Mouse (Mus musculus): ENCODE data around the gene Cacna2d3. TPM values are rescaled to one million over a fixed set of nuclear protein-coding genes. Genes with fewer than 3 reads are reported as not detected.

Gene Cacna2d3
- total and polyA plus RNA-seq, 3 experiments = 0.11 TPM; not detected in 2

DNA sequence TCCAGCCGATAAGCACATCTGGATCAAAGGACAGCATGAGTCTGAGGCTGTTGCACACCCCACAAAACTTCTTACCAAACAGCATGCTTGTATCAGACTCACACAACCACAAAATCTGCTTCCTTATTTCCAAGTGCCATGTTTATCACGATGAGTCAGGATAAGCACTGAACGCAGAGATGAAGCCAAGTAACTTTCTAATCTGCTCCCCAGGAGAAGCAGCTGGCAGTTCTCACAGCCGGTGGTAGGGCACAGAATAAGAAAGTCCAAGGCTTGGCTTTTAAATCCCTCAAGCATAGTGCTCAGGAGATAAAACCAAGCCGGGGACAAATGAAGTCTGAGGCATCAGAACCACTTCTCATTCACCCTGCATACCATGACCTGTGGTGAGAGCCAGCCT, 146.1 kb downstream of the Cacna2d3 start:
- ATAC-seq (ENCODE audit: extremely low read depth, insufficient number of reproducible peaks, low FRiP score, poor library complexity, severe bottlenecking) = no peak
- no peaks in the 10 kb centered on the region for H3K36me3 ChIP-seq (replicated peaks)

GRCm38 (mm10) chr14:29562704-29563103, 159.0 kb downstream of the Cacna2d3 start:
- no peak overlapping the region for H3K4me3 ChIP-seq (ENCODE audit: low read depth, low read length)
- H3K9me3 ChIP-seq (replicated peaks) = peaks cover 12% of the 10 kb centered on the region
- no peak for DNase-seq (ENCODE audit: low spot score)
- H3K27me3 ChIP-seq (ENCODE audit: insufficient read depth, low read length) = no peaks in the 10 kb centered on the region
- H3K4me1 ChIP-seq (ENCODE audit: insufficient read depth, low read depth, low read length) = no peaks in the 10 kb centered on the region
- H3K36me3 ChIP-seq (replicated peaks) = no peaks in the 10 kb centered on the region
- TF ChIP-seq POLR2AphosphoS5 (IDR thresholded peaks at IDR 0.05; ENCODE audit: insufficient replicate concordance, low read depth, low read length) = no peak
- TF ChIP-seq TAL1 (conservative IDR thresholded peaks at IDR 0.05; ENCODE audit: low read depth, low read length) = no peak
- no peak for TF ChIP-seq CTCF (IDR thresholded peaks at IDR 0.05; ENCODE audit: low read depth, low read length)
- no peak for TF ChIP-seq GATA2 (IDR thresholded peaks at IDR 0.05; ENCODE audit: borderline replicate concordance, low read depth, low read length)
- TF ChIP-seq GATA1 (IDR thresholded peaks at IDR 0.05; ENCODE audit: borderline replicate concordance, low read length) = no peak
- no peak for ATAC-seq (ENCODE audit: extremely low read depth, insufficient number of reproducible peaks, low FRiP score, poor library complexity, severe bottlenecking)

More for the DNA sequence above, 146.1 kb downstream of the Cacna2d3 start:
- no peak for TF ChIP-seq GATA2 (IDR thresholded peaks at IDR 0.05; ENCODE audit: borderline replicate concordance, low read depth, low read length)
- no peak for TF ChIP-seq CTCF (IDR thresholded peaks at IDR 0.05; ENCODE audit: low read depth, low read length)
- TF ChIP-seq TAL1 (conservative IDR thresholded peaks at IDR 0.05; ENCODE audit: low read depth, low read length) = no peak
- no peak for TF ChIP-seq POLR2AphosphoS5 (IDR thresholded peaks at IDR 0.05; ENCODE audit: insufficient replicate concordance, low read depth, low read length)
- TF ChIP-seq GATA1 (IDR thresholded peaks at IDR 0.05; ENCODE audit: borderline replicate concordance, low read length) = no peak
- H3K4me3 ChIP-seq (ENCODE audit: low read depth, low read length) = no peak overlapping the region
- peaks cover 27% of the 10 kb centered on the region for H3K9me3 ChIP-seq (replicated peaks)
- no peak for DNase-seq (ENCODE audit: low spot score)
- no peaks in the 10 kb centered on the region for H3K4me1 ChIP-seq (ENCODE audit: insufficient read depth, low read depth, low read length)
- no peaks in the 10 kb centered on the region for H3K27me3 ChIP-seq (ENCODE audit: insufficient read depth, low read length)

DNA sequence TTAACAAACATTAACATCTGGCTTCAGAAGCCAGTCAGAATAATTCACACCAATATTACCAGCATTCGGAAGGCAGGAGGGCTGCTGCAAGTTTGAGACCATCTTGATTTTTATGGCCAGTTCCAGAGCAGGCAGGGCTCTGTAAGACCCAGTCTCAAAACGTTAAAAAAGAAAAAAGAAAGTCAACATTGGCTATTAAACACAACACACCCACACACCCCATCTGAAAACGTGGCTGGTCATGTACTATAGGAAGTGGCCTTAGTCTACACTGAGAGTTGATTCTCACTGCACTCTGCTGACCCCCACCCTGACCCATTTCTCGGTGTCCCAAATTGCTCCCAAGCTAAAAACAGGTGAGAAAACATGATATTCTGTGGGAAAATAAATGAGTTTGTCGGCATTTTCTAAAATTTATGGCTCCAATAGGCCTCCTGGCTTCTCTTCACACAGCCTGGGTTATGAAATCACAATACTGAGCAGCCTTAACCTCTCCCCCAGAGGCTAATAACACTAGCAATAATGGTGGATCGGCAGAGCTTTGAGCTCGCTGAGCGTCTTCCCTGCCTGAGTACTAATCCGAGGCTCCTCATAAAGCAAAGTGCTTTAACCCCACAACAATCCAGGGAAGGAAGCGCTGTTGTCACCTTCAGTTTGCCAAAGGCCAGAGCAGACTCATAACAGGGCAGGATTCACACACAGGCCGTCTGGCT, 160.4 kb downstream of the Cacna2d3 start:
- Histone ChIP-seq H3K4me1 (ENCODE audit: insufficient read depth, low read depth, low read length) (no peaks in the 10 kb centered on the region), H3K36me3 (replicated peaks) (no peaks in the 10 kb centered on the region), H3K9me3 (replicated peaks) (peaks cover 14% of the 10 kb centered on the region), H3K4me3 (ENCODE audit: low read depth, low read length) (no peak overlapping the region), H3K27me3 (ENCODE audit: insufficient read depth, low read length) (no peaks in the 10 kb centered on the region)
- no peak for ATAC-seq (ENCODE audit: extremely low read depth, insufficient number of reproducible peaks, low FRiP score, poor library complexity, severe bottlenecking)
- DNase-seq (ENCODE audit: low spot score) = no peak
- TF ChIP-seq POLR2AphosphoS5 (IDR thresholded peaks at IDR 0.05; ENCODE audit: insufficient replicate concordance, low read depth, low read length) (no peak), TAL1 (conservative IDR thresholded peaks at IDR 0.05; ENCODE audit: low read depth, low read length) (no peak), GATA1 (IDR thresholded peaks at IDR 0.05; ENCODE audit: borderline replicate concordance, low read length) (no peak), GATA2 (IDR thresholded peaks at IDR 0.05; ENCODE audit: borderline replicate concordance, low read depth, low read length) (no peak), CTCF (IDR thresholded peaks at IDR 0.05; ENCODE audit: low read depth, low read length) (no peak)

DNA sequence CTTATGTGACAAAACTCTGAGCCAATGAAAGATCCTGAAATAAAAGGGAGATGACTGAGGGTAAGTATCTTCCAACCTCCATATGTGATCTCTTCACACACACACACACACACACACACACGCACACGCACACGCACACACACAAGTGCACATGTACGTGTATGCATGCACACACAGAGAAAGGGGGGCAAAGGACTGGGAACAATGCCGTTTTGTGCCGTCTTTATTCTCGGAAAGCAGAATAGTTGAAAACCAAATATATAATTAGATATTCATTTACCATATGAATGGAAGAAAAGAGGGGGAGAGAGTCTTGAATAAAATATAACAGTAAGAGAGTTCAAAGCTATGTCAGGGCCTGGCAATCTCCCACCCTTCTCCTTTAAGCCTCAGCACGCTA, 163.2 kb downstream of the Cacna2d3 start:
- TF ChIP-seq GATA1 (IDR thresholded peaks at IDR 0.05; ENCODE audit: borderline replicate concordance, low read length) (no peak), CTCF (IDR thresholded peaks at IDR 0.05; ENCODE audit: low read depth, low read length) (no peak), TAL1 (conservative IDR thresholded peaks at IDR 0.05; ENCODE audit: low read depth, low read length) (no peak), GATA2 (IDR thresholded peaks at IDR 0.05; ENCODE audit: borderline replicate concordance, low read depth, low read length) (no peak), POLR2AphosphoS5 (IDR thresholded peaks at IDR 0.05; ENCODE audit: insufficient replicate concordance, low read depth, low read length) (no peak)
- Histone ChIP-seq H3K36me3 (replicated peaks) (no peaks in the 10 kb centered on the region), H3K27me3 (ENCODE audit: insufficient read depth, low read length) (no peaks in the 10 kb centered on the region), H3K4me3 (ENCODE audit: low read depth, low read length) (no peak overlapping the region), H3K4me1 (ENCODE audit: insufficient read depth, low read depth, low read length) (no peaks in the 10 kb centered on the region), H3K9me3 (replicated peaks) (peaks cover 34% of the 10 kb centered on the region)
- DNase-seq (ENCODE audit: low spot score) (no peak), ATAC-seq (ENCODE audit: extremely low read depth, insufficient number of reproducible peaks, low FRiP score, poor library complexity, severe bottlenecking) (no peak)

DNA sequence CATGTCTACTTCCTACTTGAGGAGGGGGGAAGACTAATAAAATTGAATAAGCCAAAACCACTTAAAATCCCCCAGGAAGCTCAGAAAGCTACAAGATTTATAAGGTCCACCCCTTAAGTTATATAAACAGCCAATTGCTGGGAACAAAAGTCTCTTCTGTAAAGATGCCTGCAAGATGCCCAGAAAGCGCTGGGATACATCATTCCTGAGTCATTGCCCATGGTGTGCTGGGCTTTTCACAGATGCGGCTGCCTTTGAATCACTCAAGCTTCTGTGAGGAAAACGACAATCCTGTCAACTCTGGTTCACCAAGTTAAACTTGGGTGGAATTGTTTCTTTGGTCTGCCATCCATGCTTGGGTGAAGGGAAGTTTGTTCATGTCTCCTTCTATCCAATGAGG, 165.5 kb downstream of the Cacna2d3 start:
- no peak for TF ChIP-seq CTCF (IDR thresholded peaks at IDR 0.05; ENCODE audit: low read depth, low read length)
- no peak for TF ChIP-seq TAL1 (conservative IDR thresholded peaks at IDR 0.05; ENCODE audit: low read depth, low read length)
- TF ChIP-seq POLR2AphosphoS5 (IDR thresholded peaks at IDR 0.05; ENCODE audit: insufficient replicate concordance, low read depth, low read length) = no peak
- no peak for TF ChIP-seq GATA2 (IDR thresholded peaks at IDR 0.05; ENCODE audit: borderline replicate concordance, low read depth, low read length)
- DNase-seq (ENCODE audit: low spot score) = no peak
- Histone ChIP-seq H3K27me3 (ENCODE audit: insufficient read depth, low read length) (no peaks in the 10 kb centered on the region), H3K4me1 (ENCODE audit: insufficient read depth, low read depth, low read length) (no peaks in the 10 kb centered on the region), H3K9me3 (replicated peaks) (peaks cover 41% of the 10 kb centered on the region), H3K4me3 (ENCODE audit: low read depth, low read length) (no peak overlapping the region), H3K36me3 (replicated peaks) (no peaks in the 10 kb centered on the region)
- no peak for ATAC-seq (ENCODE audit: extremely low read depth, insufficient number of reproducible peaks, low FRiP score, poor library complexity, severe bottlenecking)

GRCm38 (mm10) chr14:29552471-29552870, 169.2 kb downstream of the Cacna2d3 start:
- no peaks in the 10 kb centered on the region for H3K36me3 ChIP-seq (replicated peaks)
- ATAC-seq (ENCODE audit: extremely low read depth, insufficient number of reproducible peaks, low FRiP score, poor library complexity, severe bottlenecking) (no peak), DNase-seq (ENCODE audit: low spot score) (no peak)
- no peaks in the 10 kb centered on the region for H3K27me3 ChIP-seq (ENCODE audit: insufficient read depth, low read length)
- H3K4me3 ChIP-seq (ENCODE audit: low read depth, low read length) = no peak overlapping the region
- H3K9me3 ChIP-seq (replicated peaks) = peaks cover 34% of the 10 kb centered on the region
- H3K4me1 ChIP-seq (ENCODE audit: insufficient read depth, low read depth, low read length) = no peaks in the 10 kb centered on the region
- no peak for TF ChIP-seq POLR2AphosphoS5 (IDR thresholded peaks at IDR 0.05; ENCODE audit: insufficient replicate concordance, low read depth, low read length)
- no peak for TF ChIP-seq CTCF (IDR thresholded peaks at IDR 0.05; ENCODE audit: low read depth, low read length)
- no peak for TF ChIP-seq TAL1 (conservative IDR thresholded peaks at IDR 0.05; ENCODE audit: low read depth, low read length)
- no peak for TF ChIP-seq GATA1 (IDR thresholded peaks at IDR 0.05; ENCODE audit: borderline replicate concordance, low read length)
- no peak for TF ChIP-seq GATA2 (IDR thresholded peaks at IDR 0.05; ENCODE audit: borderline replicate concordance, low read depth, low read length)

Data from G1E (cell line).